Comparison of ENCODE assay signal across 9 mouse cellular contexts in the genomic region with DNA sequence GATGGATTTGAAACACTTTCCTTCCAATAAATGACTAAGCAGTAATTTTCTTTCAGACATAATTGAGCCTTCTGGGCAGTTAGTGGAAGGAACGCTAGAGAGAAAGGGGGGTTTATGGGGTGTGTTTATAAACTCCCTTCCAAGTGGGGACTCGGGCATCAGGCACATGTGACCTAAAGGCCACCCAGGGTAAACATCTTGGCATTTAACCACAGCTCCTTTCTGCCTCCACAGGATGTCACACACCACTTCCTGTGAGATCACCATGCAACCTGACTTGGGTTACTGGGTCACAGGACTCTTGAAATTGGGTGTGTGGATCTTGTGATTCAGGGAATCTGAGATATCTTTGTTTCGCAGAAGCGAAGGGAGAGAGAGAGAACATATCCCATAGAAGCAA. TPM values are rescaled to one million over a fixed set of nuclear protein-coding genes. Genes with fewer than 3 reads are reported as not detected.
DNase-seq lines count a peak whose midpoint lies in the region; ATAC-seq and TF ChIP-seq lines count a peak whose summit lies in the region.
"Had no signal": no experiment of that assay in that cellular context is flagged by ENCODE, and none has a peak within 500 bp of the region (broad histone marks: within the 10 kb centered on the region; RNA-seq: fewer than 3 reads in every experiment).

No protein-coding gene starts in this region.

- H3K27ac ChIP-seq in CH12.LX (ENCODE audit: insufficient read depth, low read depth) = no peak overlapping the region
- H3K27ac ChIP-seq in heart, embryonic 16.5 days (ENCODE audit: low read length) = peak overlapping the region; percentile 40; the same call in 1 of the 2 replicates
- H3K27ac ChIP-seq in embryonic facial prominence, embryonic 10.5 days (replicated peaks) = no peak overlapping the region
- H3K27ac ChIP-seq: embryonic facial prominence, embryonic 15.5 days had no signal

- H3K79me2 ChIP-seq in CH12.LX (replicated peaks; ENCODE audit: control insufficient read depth, extremely low read depth, insufficient read depth, poor library complexity, severe bottlenecking) = no peaks in the 10 kb centered on the region

- dilution Hi-C loops in CH12.LX (cut with MboI; ENCODE audit: extremely low pct_ligation_motif_present, extremely low pct_unique_long_range_greater_than_20kb, low sequenced_read_pairs) = no loop called here

- TF ChIP-seq RAD21 in CH12.LX (IDR thresholded peaks at IDR 0.05; ENCODE audit: low read depth, low read length) = no peak

- H3K4me1 ChIP-seq in CH12.LX (ENCODE audit: control insufficient read depth in 1 of 2, insufficient read depth in 2 of 2) = peaks cover 2 to 27% of the 10 kb centered on the region in 2 experiments; a peak in 2 of 4 replicates
- peaks cover 20% of the 10 kb centered on the region for H3K4me1 ChIP-seq in heart, embryonic 16.5 days (ENCODE audit: control insufficient read depth, insufficient read depth, low read length)
- H3K4me1 ChIP-seq in embryonic facial prominence, embryonic 10.5 days = peaks cover 37% of the 10 kb centered on the region

- no peak overlapping the region for H3K4me3 ChIP-seq in CH12.LX (replicated peaks in 1 of 3; ENCODE audit: low read depth in 2 of 3, low read length in 2 of 3, poor library complexity in 1 of 3)
- H3K4me3 ChIP-seq in heart, embryonic 16.5 days (ENCODE audit: low read length) = no peak overlapping the region
- no peak overlapping the region for H3K4me3 ChIP-seq in embryonic facial prominence, embryonic 10.5 days

- no peaks in the 10 kb centered on the region for H3K9me3 ChIP-seq in CH12.LX (replicated peaks; ENCODE audit: low read length)
- no peaks in the 10 kb centered on the region for H3K9me3 ChIP-seq in heart, embryonic 16.5 days (replicated peaks; ENCODE audit: control insufficient read depth, low read length)
- H3K9me3 ChIP-seq in embryonic facial prominence, embryonic 10.5 days = no peaks in the 10 kb centered on the region
- H3K9me3 ChIP-seq: embryonic facial prominence, embryonic 15.5 days had no signal

- ATAC-seq in heart, embryonic 16.5 days (replicated peaks; ENCODE audit: extremely low read depth, insufficient read depth, low FRiP score) = no peak
- no peak for ATAC-seq in megakaryocyte-erythroid progenitor cell, adult 5-6 weeks (replicated peaks; ENCODE audit: low FRiP score, low TSS enrichment, poor library complexity, severe bottlenecking)

- peaks cover 0 to 18% of the 10 kb centered on the region in 2 experiments for H3K36me3 ChIP-seq in CH12.LX (replicated peaks in 1 of 2; ENCODE audit: control insufficient read depth in 1 of 2, insufficient read depth in 1 of 2, low read length in 1 of 2)
- H3K36me3 ChIP-seq in heart, embryonic 16.5 days (ENCODE audit: control insufficient read depth, insufficient read depth) = no peaks in the 10 kb centered on the region
- peaks cover 12% of the 10 kb centered on the region for H3K36me3 ChIP-seq in embryonic facial prominence, embryonic 10.5 days (replicated peaks)

- in situ Hi-C loops in CH12.LX (cut with MboI; ENCODE audit: low pct_ligation_motif_present, low pct_unique_long_range_greater_than_20kb, low sequenced_read_pairs) = loop anchor here (25.0 kb wide), 1 partner anchor 516 kb away; no protein-coding TSS in a partner anchor

- no peak for TF ChIP-seq CTCF in CH12.LX (conservative IDR thresholded peaks at IDR 0.05 in 1 of 2, IDR thresholded peaks at IDR 0.05 in 1 of 2; ENCODE audit: low read depth in 2 of 2, low read length in 2 of 2)

- H3K27me3 ChIP-seq in CH12.LX (replicated peaks) = no peaks in the 10 kb centered on the region
- H3K27me3 ChIP-seq in heart, embryonic 16.5 days (ENCODE audit: control insufficient read depth, insufficient read depth, low read length) = no peaks in the 10 kb centered on the region
- H3K27me3 ChIP-seq in embryonic facial prominence, embryonic 10.5 days (replicated peaks; ENCODE audit: low read depth, poor library complexity, severe bottlenecking) = no peaks in the 10 kb centered on the region
- H3K27me3 ChIP-seq: embryonic facial prominence, embryonic 15.5 days had no signal

- H3K9ac ChIP-seq in CH12.LX (ENCODE audit: insufficient read depth, low read depth) = no peak overlapping the region
- no peak overlapping the region for H3K9ac ChIP-seq in heart, embryonic 16.5 days (ENCODE audit: low read length)
- H3K9ac ChIP-seq: embryonic facial prominence, embryonic 15.5 days had no signal

- TF ChIP-seq EP300 in CH12.LX (IDR thresholded peaks at IDR 0.05; ENCODE audit: low read length) = no peak

- DNase-seq in kidney, adult 18-20 months = peak; percentile 31
- DNase-seq in kidney, postnatal 10 days = no peak
- peak; percentile 16 for DNase-seq in CH12.LX (ENCODE audit: extremely low read depth)
- peak; percentile 87 for DNase-seq in naive thymus-derived CD4-positive, alpha-beta T cell, adult 2 months (ENCODE audit: low read depth)
- no peak for DNase-seq in embryonic facial prominence, embryonic 10.5 days (ENCODE audit: low spot score)
- no peak for DNase-seq in cerebellum, postnatal 36 days

- no peak for TF ChIP-seq POLR2A in CH12.LX (IDR thresholded peaks at IDR 0.05; ENCODE audit: low read depth, low read length)

- 69% methylated on average over 4 of the region's 4 CpGs for WGBS in heart, embryonic 16.5 days
- WGBS in embryonic facial prominence, embryonic 10.5 days = 72% methylated on average over 4 of the region's 4 CpGs

- H3K4me2 ChIP-seq in CH12.LX (ENCODE audit: insufficient read depth, low read depth, poor library complexity, severe bottlenecking) = no peak overlapping the region
- peak overlapping the region; percentile 19; the same call in 1 of the 2 replicates for H3K4me2 ChIP-seq in heart, embryonic 16.5 days (ENCODE audit: low read depth, low read length)
- H3K4me2 ChIP-seq: embryonic facial prominence, embryonic 15.5 days had no signal

TF ChIP-seq in CH12.LX, 34 proteins besides CTCF, POLR2A, EP300 and RAD21:
- TF ChIP-seq ZKSCAN1 (IDR thresholded peaks at IDR 0.05; ENCODE audit: borderline replicate concordance, low read depth, low read length) (no peak), BHLHE40 (IDR thresholded peaks at IDR 0.05; ENCODE audit: low read depth, low read length) (peak; percentile 34; the same call in 1 of the 2 replicates)

RNA-seq across cellular contexts. Expression of a gene that starts 2.1 kb away (rescaled TPM):
- total RNA-seq in CH12.LX (2012; rRNA removed) (5.3 and 6.0 TPM in 2 replicates), CH12.LX (2014; rRNA removed) (2.2 and 2.8 TPM in 2 replicates)
- 5.8 and 6.2 TPM in 2 replicates for polyA plus RNA-seq in CH12.LX (2012; ENCODE audit: insufficient read length, low read depth)
- 18.3 and 19.7 TPM in 2 replicates for polyA plus RNA-seq in heart, embryonic 16.5 days (2015; fragmentation: Nextera tagmentation; extraction: Ambion mirVana)
- polyA plus RNA-seq in embryonic facial prominence, embryonic 10.5 days (2016; fragmentation: Nextera tagmentation; extraction: Ambion mirVana) = 19.3 and 21.1 TPM in 2 replicates
- total RNA-seq in megakaryocyte-erythroid progenitor cell, adult 5-6 weeks (2014; fragmentation: Nextera tagmentation) = 3.8 and 9.4 TPM in 2 replicates
- 1.7 and 5.1 TPM in 2 replicates for total RNA-seq in megakaryocyte-erythroid progenitor cell, adult 5-6 weeks (2017)

RNA-seq across cellular contexts. Expression of a gene that starts 22.9 kb away (rescaled TPM):
- total RNA-seq in CH12.LX (2012; rRNA removed) (18.0 and 20.3 TPM in 2 replicates), CH12.LX (2014; rRNA removed) (9.3 and 12.6 TPM in 2 replicates)
- 41.7 and 44.0 TPM in 2 replicates for polyA plus RNA-seq in CH12.LX (2012; ENCODE audit: insufficient read length, low read depth)
- 144 and 169 TPM in 2 replicates for polyA plus RNA-seq in heart, embryonic 16.5 days (2015; fragmentation: Nextera tagmentation; extraction: Ambion mirVana)
- polyA plus RNA-seq in embryonic facial prominence, embryonic 10.5 days (2016; fragmentation: Nextera tagmentation; extraction: Ambion mirVana) = 119 and 124 TPM in 2 replicates
- total RNA-seq in megakaryocyte-erythroid progenitor cell, adult 5-6 weeks (2014; fragmentation: Nextera tagmentation) = 29.3 and 44.6 TPM in 2 replicates
- 11.2 and 17.9 TPM in 2 replicates for total RNA-seq in megakaryocyte-erythroid progenitor cell, adult 5-6 weeks (2017)

RNA-seq across cellular contexts. Expression of a gene that starts 31.2 kb away (rescaled TPM):
- total RNA-seq in CH12.LX (2012; rRNA removed) (6.1 and 9.1 TPM in 2 replicates), CH12.LX (2014; rRNA removed) (0.90 and 1.00 TPM in 2 replicates)
- polyA plus RNA-seq in CH12.LX (2012; ENCODE audit: insufficient read length, low read depth) = 4.0 TPM in 2 replicates
- polyA plus RNA-seq in heart, embryonic 16.5 days (2015; fragmentation: Nextera tagmentation; extraction: Ambion mirVana) = 0.17 and 0.18 TPM in 2 replicates
- polyA plus RNA-seq in embryonic facial prominence, embryonic 10.5 days (2016; fragmentation: Nextera tagmentation; extraction: Ambion mirVana) = 0.16 and 0.35 TPM in 2 replicates
- total RNA-seq in megakaryocyte-erythroid progenitor cell, adult 5-6 weeks (2014; fragmentation: Nextera tagmentation) = not detected in 2 replicates
- 0.05 TPM in 1 of 2 replicates, not detected in the other for total RNA-seq in megakaryocyte-erythroid progenitor cell, adult 5-6 weeks (2017)

Comparison
In these comparisons a context has a peak if more than half of its experiments do, and no peak if none do; other contexts are left out.
1. DNase-seq: peak in kidney, adult 18-20 months (single experiment), CH12.LX (single experiment) and naive thymus-derived CD4-positive, alpha-beta T cell, adult 2 months (single experiment); none in kidney, postnatal 10 days (single experiment), embryonic facial prominence, embryonic 10.5 days (single experiment) and cerebellum, postnatal 36 days (0 of 2).